In the genomic region with DNA sequence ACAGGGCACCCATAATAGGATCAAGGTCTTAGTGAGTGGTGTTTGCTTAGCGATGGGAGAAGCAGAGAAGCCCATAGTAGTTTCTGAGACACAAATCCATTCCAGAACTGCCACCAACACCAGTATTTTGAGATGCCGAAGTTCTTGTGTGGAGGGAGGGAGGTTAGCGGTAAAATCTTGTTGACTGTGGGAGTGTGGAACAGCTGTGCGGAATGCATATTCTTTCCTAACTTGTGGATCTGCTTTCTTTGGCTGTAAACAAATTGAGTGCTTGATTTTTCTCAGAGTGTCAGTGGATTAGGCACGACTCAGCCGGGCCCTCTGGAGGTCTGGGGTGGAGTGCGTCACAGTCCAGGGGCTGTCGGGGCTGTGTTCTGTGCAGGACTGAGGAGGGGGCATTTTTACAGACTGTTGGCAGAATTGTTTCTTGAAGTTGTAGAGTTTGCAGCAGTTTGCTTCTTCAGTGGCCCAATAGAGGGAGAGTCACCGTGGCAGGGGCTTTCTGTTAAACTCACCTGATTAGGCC, we compare ENCODE assay signal across 19 mouse cellular contexts. TPM values are rescaled to one million over a fixed set of nuclear protein-coding genes. Genes with fewer than 3 reads are reported as not detected.
A peak's percentile ranks its signal among the peaks of the same experiment; 100 is the strongest.
DNase-seq lines count a peak whose midpoint lies in the region; ATAC-seq lines count a peak whose summit lies in the region.
"Had no signal": no experiment of that assay in that cellular context is flagged by ENCODE, and none has a peak within 500 bp of the region (broad histone marks: within the 10 kb centered on the region; RNA-seq: fewer than 3 reads in every experiment).

No protein-coding gene starts in this region.

- H3K27ac ChIP-seq in heart, embryonic 13.5 days (replicated peaks), result no peak overlapping the region
- no peak overlapping the region for H3K27ac ChIP-seq in lung, embryonic 16.5 days (ENCODE audit: low read length)
- no peak overlapping the region for H3K27ac ChIP-seq in embryonic facial prominence, embryonic 14.5 days (replicated peaks; ENCODE audit: low read depth, low read length)
- H3K27ac ChIP-seq in stomach, embryonic 14.5 days (ENCODE audit: low read length), result no peak overlapping the region
- H3K27ac ChIP-seq: limb, embryonic 15.5 days had no signal

- no peak overlapping the region for H3K4me3 ChIP-seq in heart, embryonic 13.5 days
- no peak overlapping the region for H3K4me3 ChIP-seq in lung, embryonic 16.5 days (ENCODE audit: low read length)
- peak overlapping the region; percentile 4; the same call in 1 of the 2 replicates for H3K4me3 ChIP-seq in embryonic facial prominence, embryonic 14.5 days (ENCODE audit: low read depth, low read length)
- no peak overlapping the region for H3K4me3 ChIP-seq in stomach, embryonic 14.5 days (ENCODE audit: low read depth, low read length)
- H3K4me3 ChIP-seq: erythroblast, embryonic 14.5 days; limb, embryonic 15.5 days had no signal

- 67% methylated on average over 9 of the region's 9 CpGs for WGBS in heart, embryonic 13.5 days
- WGBS in lung, embryonic 16.5 days, result 32% methylated on average over 9 of the region's 9 CpGs
- 40% methylated on average over 9 of the region's 9 CpGs for WGBS in embryonic facial prominence, embryonic 14.5 days
- 38% methylated on average over 9 of the region's 9 CpGs for whole genome bisulfite sequencing in stomach, embryonic 14.5 days

- H3K4me1 ChIP-seq in heart, embryonic 13.5 days, result peaks cover 47% of the 10 kb centered on the region
- H3K4me1 ChIP-seq in lung, embryonic 16.5 days (replicated peaks; ENCODE audit: control insufficient read depth, insufficient read depth, low read length), result peaks cover 35% of the 10 kb centered on the region
- H3K4me1 ChIP-seq in embryonic facial prominence, embryonic 14.5 days (ENCODE audit: control insufficient read depth, insufficient read depth, low read length), result peaks cover 18% of the 10 kb centered on the region
- H3K4me1 ChIP-seq in stomach, embryonic 14.5 days (ENCODE audit: control insufficient read depth, insufficient read depth, low read length), result peaks cover 42% of the 10 kb centered on the region

- H3K4me2 ChIP-seq in heart, embryonic 13.5 days, result peak overlapping the region; percentile 37; the same call in 1 of the 2 replicates
- H3K4me2 ChIP-seq in lung, embryonic 16.5 days (ENCODE audit: low read depth, low read length), result peak overlapping the region; percentile 40
- H3K4me2 ChIP-seq in embryonic facial prominence, embryonic 14.5 days (ENCODE audit: low read depth, low read length), result peak overlapping the region; percentile 16; the same call in 1 of the 2 replicates
- peak overlapping the region; percentile 15; the same call in 1 of the 2 replicates for H3K4me2 ChIP-seq in stomach, embryonic 14.5 days (replicated peaks; ENCODE audit: low read depth, low read length)
- H3K4me2 ChIP-seq: limb, embryonic 15.5 days; midbrain, embryonic 11.5 days had no signal

- no peak for ATAC-seq in heart, embryonic 13.5 days (ENCODE audit: extremely low read depth, insufficient number of reproducible peaks, low FRiP score, low TSS enrichment)
- peak; percentile 75 for ATAC-seq in lung, embryonic 16.5 days (ENCODE audit: low read depth)
- ATAC-seq in embryonic facial prominence, embryonic 14.5 days (ENCODE audit: low read depth), result no peak; the same call in 1 of the 2 replicates
- no peak for ATAC-seq in stomach, embryonic 14.5 days (ENCODE audit: insufficient number of reproducible peaks, insufficient read depth, low FRiP score, low read depth)
- no peak for ATAC-seq in activated CD4-positive, CD25-positive, alpha-beta regulatory T cell, adult 4 months
- no peak for ATAC-seq in megakaryocyte-erythroid progenitor cell, adult 5-6 weeks (replicated peaks; ENCODE audit: low FRiP score, low TSS enrichment, poor library complexity, severe bottlenecking)
- ATAC-seq: forebrain, postnatal 0 days had no signal

- H3K27me3 ChIP-seq in heart, embryonic 13.5 days (replicated peaks), result no peaks in the 10 kb centered on the region
- H3K27me3 ChIP-seq in lung, embryonic 16.5 days (ENCODE audit: control insufficient read depth, insufficient read depth, low read depth, low read length), result no peaks in the 10 kb centered on the region
- no peaks in the 10 kb centered on the region for H3K27me3 ChIP-seq in embryonic facial prominence, embryonic 14.5 days (replicated peaks; ENCODE audit: control insufficient read depth, insufficient read depth, low read length)
- no peaks in the 10 kb centered on the region for H3K27me3 ChIP-seq in stomach, embryonic 14.5 days (ENCODE audit: control insufficient read depth, insufficient read depth, low read length)
- H3K27me3 ChIP-seq: limb, embryonic 15.5 days had no signal

- no peaks in the 10 kb centered on the region for H3K9me3 ChIP-seq in heart, embryonic 13.5 days
- H3K9me3 ChIP-seq in lung, embryonic 16.5 days (ENCODE audit: control insufficient read depth, low read length), result no peaks in the 10 kb centered on the region
- no peaks in the 10 kb centered on the region for H3K9me3 ChIP-seq in embryonic facial prominence, embryonic 14.5 days (ENCODE audit: control insufficient read depth, low read length)
- H3K9me3 ChIP-seq in stomach, embryonic 14.5 days (ENCODE audit: control insufficient read depth, low read depth, low read length), result no peaks in the 10 kb centered on the region
- H3K9me3 ChIP-seq: G1E; limb, embryonic 15.5 days had no signal

- H3K9ac ChIP-seq in heart, embryonic 13.5 days, result peak overlapping the region; percentile 13; the same call in 1 of the 2 replicates
- H3K9ac ChIP-seq in lung, embryonic 16.5 days (ENCODE audit: low read length), result no peak overlapping the region; the same call in 1 of the 2 replicates
- H3K9ac ChIP-seq in embryonic facial prominence, embryonic 14.5 days (ENCODE audit: low read depth, low read length), result no peak overlapping the region
- no peak overlapping the region for H3K9ac ChIP-seq in stomach, embryonic 14.5 days (replicated peaks; ENCODE audit: low read depth, low read length)
- H3K9ac ChIP-seq: forebrain, postnatal 0 days; limb, embryonic 15.5 days had no signal

- DNase-seq in heart, postnatal 4 days, result no peak
- DNase-seq in lung, postnatal 36 days, result no peak
- no peak for DNase-seq in embryonic facial prominence, embryonic 14.5 days (ENCODE audit: low spot score)
- DNase-seq: adrenal gland, postnatal 10 days; cerebellum, adult 8-10 months; forebrain, postnatal 0 days; kidney, adult 8-10 months; lung, adult 2 months; right cerebral cortex, postnatal 14 days; thymus, adult 18-20 months had no signal

- H3K36me3 ChIP-seq in heart, embryonic 13.5 days, result peaks cover 5% of the 10 kb centered on the region; the same call in 1 of the 2 replicates
- 0 out of 2 replicates have a peak, but pooled peaks cover 2% of the 10 kb centered on the region for H3K36me3 ChIP-seq in lung, embryonic 16.5 days (ENCODE audit: control insufficient read depth, insufficient read depth, low read length)
- H3K36me3 ChIP-seq in embryonic facial prominence, embryonic 14.5 days (ENCODE audit: control insufficient read depth, insufficient read depth, low read length), result no peaks in the 10 kb centered on the region
- no peaks in the 10 kb centered on the region for H3K36me3 ChIP-seq in stomach, embryonic 14.5 days (ENCODE audit: control insufficient read depth, insufficient read depth, low read length)
- H3K36me3 ChIP-seq: limb, embryonic 15.5 days had no signal

RNA-seq across cellular contexts. Expression of a gene that starts 27.9 kb away (rescaled TPM):
- polyA plus RNA-seq in heart, embryonic 13.5 days (2015; fragmentation: Nextera tagmentation; extraction: Ambion mirVana), result 5.0 and 5.2 TPM in 2 replicates
- 10 to 100 TPM; 40.5 to 41.6 TPM for total RNA-seq in heart, postnatal 4 days (2021)
- 10.2 and 10.6 TPM in 2 replicates for polyA plus RNA-seq in lung, embryonic 16.5 days (2015; fragmentation: Nextera tagmentation; extraction: Ambion mirVana)
- polyA plus RNA-seq in embryonic facial prominence, embryonic 14.5 days (2014; fragmentation: Nextera tagmentation; extraction: Ambion mirVana), result 12.4 and 14.3 TPM in 2 replicates
- polyA plus RNA-seq in stomach, embryonic 14.5 days (2014; fragmentation: Nextera tagmentation; extraction: Ambion mirVana), result 21.0 and 22.6 TPM in 2 replicates
- polyA plus RNA-seq in activated CD4-positive, CD25-positive, alpha-beta regulatory T cell, adult 4 months (2017; shearing (Covaris generic)), result 10 to 100 TPM in 1 of 2 experiments, 1 to 10 TPM in 1; 9.6 to 12.1 TPM
- total RNA-seq in megakaryocyte-erythroid progenitor cell, adult 5-6 weeks (2014; fragmentation: Nextera tagmentation), result 28.8 and 29.2 TPM in 2 replicates
- 9.2 and 17.7 TPM in 2 replicates for total RNA-seq in megakaryocyte-erythroid progenitor cell, adult 5-6 weeks (2017)
